Mouse (Mus musculus): ENCODE results near the gene Spryd3.

Gene Spryd3

GRCm38 (mm10) chr15:102112827-102113226, 23.2 kb downstream of the Spryd3 start:
- DNase-seq (ENCODE audit: low spot score): no peak

DNA sequence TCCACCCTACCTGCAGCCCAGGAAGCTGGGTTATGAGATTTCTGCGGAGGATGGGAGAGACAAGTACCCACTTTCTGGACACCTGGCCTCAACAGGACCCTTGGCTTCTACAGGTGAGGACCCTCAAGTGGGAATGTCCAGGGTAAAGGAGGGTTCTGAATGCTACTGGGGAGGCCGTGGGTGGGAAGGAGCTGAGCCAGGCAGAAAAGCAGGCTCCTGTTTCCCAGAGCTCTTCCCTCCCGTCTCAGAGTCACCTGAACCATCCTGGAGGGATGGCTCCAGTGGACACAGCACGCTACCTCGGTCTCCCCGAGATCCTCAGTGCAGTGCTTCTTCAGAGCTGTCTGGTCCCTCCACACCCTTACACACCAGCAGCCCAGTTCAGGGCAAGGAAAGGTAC, 23.9 kb downstream of the Spryd3 start:
- DNase-seq (ENCODE audit: low spot score): no peak

- DNase-seq (ENCODE audit: low spot score): no peak
Observed at GRCm38 (mm10) chr15:102111495-102111829, 24.6 kb downstream of the Spryd3 start.

DNA sequence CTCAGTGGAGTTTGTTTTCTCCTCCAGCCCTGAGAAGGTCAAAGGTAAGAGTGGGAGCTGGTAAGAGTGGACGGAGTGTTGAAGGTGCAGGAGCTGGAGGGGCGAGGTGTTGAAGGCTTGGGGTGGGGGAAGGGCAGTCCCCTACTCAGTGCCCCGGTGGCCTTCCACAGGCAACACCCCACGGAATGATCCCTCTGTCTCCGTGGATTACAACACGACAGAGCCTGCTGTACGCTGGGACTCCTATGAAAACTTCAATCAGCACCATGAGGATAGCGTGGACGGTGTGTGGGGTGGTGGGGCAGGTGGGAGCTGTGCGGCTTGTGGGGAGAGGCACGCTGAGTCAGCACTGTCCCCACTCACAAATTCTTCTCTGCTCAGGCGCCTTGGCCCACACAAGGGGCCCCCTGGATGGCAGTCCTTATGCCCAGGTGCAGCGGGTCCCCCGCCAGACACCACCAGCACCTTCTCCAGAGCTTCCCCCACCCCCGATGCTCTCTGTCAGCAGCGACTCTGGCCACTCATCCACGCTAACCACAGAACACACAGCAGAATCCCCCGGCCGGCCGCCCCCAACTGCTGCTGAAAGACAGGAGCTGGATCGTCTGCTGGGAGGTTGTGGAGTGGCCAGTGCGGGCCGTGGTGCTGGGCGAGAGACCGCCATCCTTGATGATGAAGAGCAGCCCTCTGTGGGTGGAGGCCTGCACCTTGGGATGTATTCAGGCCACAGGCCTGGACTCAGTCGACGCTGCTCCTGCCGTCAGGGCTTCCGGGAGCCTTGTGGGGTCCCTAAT, 25.1 kb downstream of the Spryd3 start:
- no peak for DNase-seq (ENCODE audit: low spot score)

DNA sequence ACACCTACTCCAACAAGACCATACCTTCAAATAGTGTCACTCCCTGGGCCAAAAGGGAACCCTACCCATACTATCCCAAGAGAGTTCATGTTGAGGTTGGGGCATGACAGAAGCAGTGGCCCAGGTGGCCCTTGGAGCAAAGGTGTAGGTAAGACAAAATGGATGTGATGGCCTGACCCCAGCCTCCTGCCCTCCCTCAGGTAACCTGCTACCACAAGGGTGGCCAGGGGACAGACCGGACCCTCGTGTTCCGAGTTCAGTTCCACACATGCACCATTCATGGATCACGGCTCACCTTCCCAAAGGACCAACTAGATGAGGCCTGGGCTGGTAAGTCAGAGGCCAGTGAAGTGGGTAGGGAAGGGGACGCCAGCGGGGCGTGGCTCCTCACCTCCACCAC, 25.8 kb downstream of the Spryd3 start:
- DNase-seq (ENCODE audit: low spot score): no peak

DNA sequence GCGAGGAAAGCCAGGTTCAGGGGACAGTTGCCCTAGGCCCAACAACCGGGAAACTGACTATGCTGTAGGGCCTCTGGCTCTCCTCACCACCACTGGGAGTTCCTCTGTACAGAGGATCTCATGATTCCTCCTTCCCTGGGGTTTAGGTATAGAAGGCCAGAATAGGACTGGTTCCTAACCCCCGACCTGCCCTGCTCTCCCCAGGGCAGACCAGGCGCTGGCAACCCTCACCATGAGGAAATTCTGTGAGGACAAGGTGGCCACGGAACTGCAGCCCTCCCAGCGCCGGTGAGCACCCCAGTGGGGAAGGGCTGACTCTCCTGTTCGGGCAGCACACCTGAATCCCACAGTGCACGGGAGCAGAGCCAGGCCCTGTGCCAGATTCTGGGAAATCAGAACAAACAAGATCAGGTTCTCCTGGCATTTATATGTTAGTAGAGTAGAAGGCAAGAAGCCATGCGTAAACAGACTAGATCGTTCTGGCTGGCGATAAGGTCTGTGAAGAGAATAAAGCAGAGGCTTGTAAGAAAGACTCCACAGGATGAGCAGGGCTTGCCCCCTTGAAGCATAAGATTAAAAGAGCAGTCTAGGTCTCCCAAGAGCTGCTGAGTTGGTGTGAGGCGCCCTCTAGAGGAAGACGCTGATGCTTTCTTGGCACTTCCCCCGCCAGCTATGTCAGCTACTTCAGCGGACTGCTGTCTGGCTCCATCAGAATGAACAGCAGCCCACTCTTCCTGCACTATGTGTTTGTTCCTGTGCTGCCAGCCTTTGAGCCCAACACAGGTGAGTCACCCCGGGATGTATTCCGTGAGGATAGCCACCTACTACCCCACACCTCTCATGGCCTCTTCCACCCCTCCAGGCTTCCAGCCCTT, 27.1 kb downstream of the Spryd3 start:
- peak; percentile 87 for DNase-seq (ENCODE audit: low spot score)

GRCm38 (mm10) chr15:102107689-102108573, 28.1 kb downstream of the Spryd3 start:
- DNase-seq (ENCODE audit: low spot score): peak; percentile 88

- peak; percentile 44 for DNase-seq (ENCODE audit: low spot score)
Observed at GRCm38 (mm10) chr15:102106754-102107456, 29.1 kb downstream of the Spryd3 start.

DNA sequence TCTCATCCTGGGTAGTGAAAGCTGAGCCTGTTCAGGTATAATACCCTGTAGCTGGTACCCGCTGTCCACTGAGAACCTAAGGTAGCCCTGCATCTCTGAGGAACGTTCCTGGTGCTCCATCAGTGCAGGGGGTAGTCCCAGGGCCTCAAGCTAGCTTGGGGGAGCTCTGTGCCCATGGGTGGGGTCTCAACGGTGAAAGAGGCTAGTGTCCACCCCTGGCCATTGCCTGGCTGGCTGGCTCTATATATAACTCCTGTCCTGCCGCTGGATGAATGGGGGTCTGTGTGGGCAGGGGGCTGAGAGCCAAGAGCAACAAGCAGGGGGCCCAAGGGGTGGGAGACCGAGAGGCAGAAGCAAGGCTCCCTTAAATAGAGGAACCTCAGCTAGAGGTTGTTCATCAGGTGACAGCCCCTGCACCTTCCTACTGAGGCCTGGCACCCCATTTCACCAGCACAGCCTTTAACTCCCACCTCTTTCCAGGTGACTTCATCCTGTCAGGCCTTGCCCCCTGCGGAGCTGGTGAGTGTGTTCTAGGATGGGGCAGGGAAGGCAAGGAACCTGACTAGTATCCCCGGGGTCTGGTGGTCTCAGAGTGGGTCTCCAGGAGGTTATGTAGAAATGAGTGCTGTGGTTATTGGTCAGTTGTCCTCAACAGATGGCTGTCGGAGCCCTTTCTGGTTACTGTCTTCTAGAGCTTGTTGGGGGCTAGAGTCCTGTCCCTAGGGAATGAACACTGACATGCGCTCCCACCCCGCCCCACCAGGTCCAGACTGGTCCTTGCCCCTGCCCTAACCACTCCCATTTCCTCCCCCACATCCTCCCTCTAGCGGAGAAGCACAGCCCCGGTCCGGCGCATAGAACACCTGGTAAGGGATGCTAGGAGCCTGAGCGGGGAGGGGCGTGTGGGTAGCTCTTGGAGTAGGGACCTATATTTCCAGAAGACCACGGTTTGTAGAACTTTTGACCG, 30.0 kb downstream of the Spryd3 start:
- DNase-seq (ENCODE audit: low spot score): peak; percentile 51

DNA sequence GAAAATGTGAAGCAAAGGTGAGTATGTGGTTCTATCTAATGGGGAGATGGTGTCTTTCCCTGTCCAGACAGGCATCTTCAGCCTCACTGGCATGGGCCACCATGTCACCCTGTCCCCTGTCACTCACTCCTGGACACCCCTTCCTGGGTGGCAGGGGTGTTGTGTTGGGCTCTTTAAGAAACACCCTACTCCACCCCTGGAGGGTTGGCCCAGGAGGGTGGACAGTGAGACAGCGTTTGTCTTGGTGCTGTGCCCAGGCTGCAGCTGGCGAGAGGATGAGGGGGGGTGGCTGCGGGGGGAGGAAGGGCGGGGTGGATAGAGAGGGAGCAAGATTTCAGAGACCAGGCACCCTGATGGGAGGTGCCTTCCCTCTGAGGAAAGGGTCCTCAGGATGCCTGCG, 30.7 kb downstream of the Spryd3 start:
- no peak for DNase-seq (ENCODE audit: low spot score)

- DNase-seq (ENCODE audit: low spot score): peak; percentile 78
Observed at GRCm38 (mm10) chr15:102103947-102104555, 32.0 kb downstream of the Spryd3 start.

- peak; percentile 64 for DNase-seq (ENCODE audit: low spot score)
Observed at GRCm38 (mm10) chr15:102103371-102103946, 32.6 kb downstream of the Spryd3 start.

DNA sequence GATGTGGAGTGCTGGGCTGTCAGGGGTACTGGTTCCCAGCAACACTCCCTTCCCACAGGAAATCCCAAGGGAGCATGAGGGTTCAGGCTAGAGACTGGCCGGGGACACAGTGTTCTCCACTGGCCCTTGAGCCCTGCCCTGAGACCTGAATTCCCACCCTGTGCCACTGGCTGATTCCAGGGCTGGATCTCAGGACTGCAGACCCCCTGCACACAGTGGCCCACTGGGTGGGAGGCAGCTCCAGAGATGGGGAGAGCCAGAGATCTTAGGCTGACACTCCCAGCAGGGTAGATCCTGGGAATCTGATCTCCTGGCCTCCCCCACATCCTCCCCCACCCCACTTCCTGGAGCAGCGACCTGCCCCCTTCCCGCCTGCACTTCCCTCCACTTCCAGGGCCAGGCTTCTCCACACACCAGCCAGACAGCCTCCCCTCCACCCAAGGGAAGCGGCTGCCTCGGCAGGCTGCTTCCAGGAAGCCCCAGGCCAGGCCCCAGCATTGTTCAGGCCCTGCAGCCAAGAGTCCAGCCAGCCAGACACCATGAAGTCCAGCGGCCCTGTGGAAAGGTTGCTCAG, 33.4 kb downstream of the Spryd3 start:
- peak; percentile 58 for DNase-seq (ENCODE audit: low spot score)

GRCm38 (mm10) chr15:102101672-102102541, 34.1 kb downstream of the Spryd3 start:
- DNase-seq (ENCODE audit: low spot score): no peak

DNA sequence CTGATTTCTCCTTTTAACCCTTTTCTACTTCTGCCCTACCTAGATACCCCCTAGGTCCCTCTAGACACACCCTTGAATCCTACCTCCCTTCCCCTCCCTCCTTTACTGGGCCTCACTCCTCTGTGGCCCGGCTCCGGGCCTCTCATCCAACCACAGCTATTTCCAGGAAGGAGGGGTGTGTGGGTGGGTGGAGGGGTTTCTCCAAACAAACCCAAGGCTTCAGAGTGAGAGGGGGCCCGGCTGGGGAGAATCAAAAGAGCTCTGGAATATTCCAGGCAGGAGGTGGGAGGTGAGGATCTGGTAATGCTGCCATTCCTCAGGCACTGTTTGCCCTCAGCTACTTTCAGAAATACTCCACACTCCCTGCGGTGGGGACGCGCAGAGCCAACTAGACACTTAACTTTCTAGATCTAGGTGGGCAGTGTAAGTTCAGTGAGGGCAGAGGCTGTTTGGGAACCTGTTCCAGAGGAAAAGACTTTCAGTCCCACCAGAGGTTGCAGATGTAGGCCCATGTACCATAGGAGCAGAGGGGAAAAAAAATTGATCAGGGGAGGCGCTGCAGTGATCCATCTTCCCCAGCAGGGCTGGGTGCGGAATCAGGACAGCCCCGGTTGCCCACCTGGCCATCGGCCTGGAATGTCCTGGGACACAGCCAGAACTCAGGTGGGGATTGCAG, 34.9 kb downstream of the Spryd3 start:
- peak; percentile 37 for DNase-seq (ENCODE audit: low spot score)

DNA sequence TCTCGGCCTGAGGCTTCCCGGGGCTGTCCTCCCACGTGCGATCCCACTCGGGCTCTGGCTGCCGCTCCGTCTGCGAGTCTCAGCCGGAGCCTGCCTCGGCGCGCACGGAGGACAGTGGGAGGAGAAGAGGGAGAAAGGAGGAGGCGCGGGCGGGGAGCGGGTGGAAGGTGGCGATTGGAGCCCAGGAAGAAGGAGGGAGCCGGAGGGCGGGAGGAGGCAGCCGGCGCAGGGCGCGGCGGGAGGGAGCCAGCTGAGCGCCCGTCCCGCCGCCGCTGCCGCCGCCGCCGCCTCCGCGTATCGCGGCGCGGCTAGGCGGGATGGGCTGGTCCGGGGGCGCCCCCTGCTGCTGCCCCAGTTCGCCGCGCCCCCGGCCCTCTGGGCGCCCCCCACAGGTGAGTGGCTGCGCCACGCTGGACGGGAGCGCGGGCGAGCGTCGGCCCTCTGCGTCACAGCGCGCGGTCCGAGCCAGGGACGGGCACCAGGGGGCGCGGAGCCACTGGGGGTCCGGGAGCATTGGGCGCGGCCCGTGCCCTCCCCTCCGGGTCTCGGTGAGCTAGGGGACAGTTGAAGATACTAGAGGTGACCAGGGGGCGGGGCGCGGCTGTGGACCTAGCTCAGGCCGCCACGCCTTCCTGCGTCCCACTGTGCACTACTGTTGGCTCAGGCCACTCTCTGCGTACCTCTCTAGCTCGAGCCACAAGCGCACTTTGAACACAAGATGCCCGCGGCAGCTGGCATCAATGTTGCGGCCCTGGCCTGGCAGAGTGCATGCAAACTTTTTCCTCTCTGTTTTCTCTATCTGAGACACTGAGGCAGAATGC, 35.7 kb downstream of the Spryd3 start, which contains the start of gene Tns2:
Gene Tns2 (plus strand): TSS at position 253 of the 821 bp plus-strand sequence.
- peak; percentile 78 for DNase-seq (ENCODE audit: low spot score)

GRCm38 (mm10) chr15:102099771-102100160, 36.3 kb downstream of the Spryd3 start:
- DNase-seq (ENCODE audit: low spot score): peak; percentile 38

Data from embryo, embryonic 10.5 days (tissue).